Mouse (Mus musculus) limb, embryonic 11.5 days (tissue): ENCODE measurements around the gene Tnip2. TPM values are rescaled to one million over a fixed set of nuclear protein-coding genes. Genes with fewer than 3 reads are reported as not detected.
A peak's percentile ranks its signal among the peaks of the same experiment; 100 is the strongest.

Source experiments
- ATAC-seq: fragments of 200-750 bp; cut with Nextera tagmentation; 2 replicates; pipeline ENCODE4 v1.8.0; 2017; ENCODE audit warnings: low read depth; ENCODE audit not compliant: insufficient number of reproducible peaks, low FRiP score, low TSS enrichment
- DNase-seq: peaks from one replicate; pipeline ENCODE4 v3.0.0-alpha.2; 2015; ENCODE audit warnings: low spot score
- H3K27ac ChIP-seq: fragments of 300-500 bp; sonication (generic); replicated peaks from 2 replicates; pipeline ENCODE4 v1.5.1; 2014; ENCODE audit warnings: low read depth, mild to moderate bottlenecking, low read length
- H3K27me3 ChIP-seq: fragments of 300-500 bp; sonication (generic); 2 replicates; pipeline ENCODE4 v1.6.1; 2014; ENCODE audit warnings: mild to moderate bottlenecking, low read length, mixed read lengths; ENCODE audit not compliant: control insufficient read depth, insufficient read depth
- H3K36me3 ChIP-seq: fragments of 300-500 bp; sonication (generic); 2 replicates; pipeline ENCODE4 v1.6.1; 2014; ENCODE audit warnings: mild to moderate bottlenecking, low read length, moderate library complexity, mixed read lengths; ENCODE audit not compliant: control insufficient read depth, insufficient read depth
- H3K4me1 ChIP-seq: fragments of 300-500 bp; sonication (generic); 2 replicates; pipeline ENCODE4 v1.6.1; 2014; ENCODE audit warnings: low read length, mixed read lengths; ENCODE audit not compliant: control insufficient read depth, insufficient read depth
- H3K4me2 ChIP-seq: fragments of 300-500 bp; sonication (generic); 2 replicates; pipeline ENCODE4 v1.6.1; 2014; ENCODE audit warnings: low read depth, mild to moderate bottlenecking, moderate library complexity; ENCODE audit not compliant: severe bottlenecking
- H3K4me3 ChIP-seq: fragments of 300-500 bp; sonication (generic); 2 replicates; pipeline ENCODE4 v1.5.1; 2014; ENCODE audit warnings: low read depth, low read length
- H3K9ac ChIP-seq: fragments of 300-500 bp; sonication (generic); 2 replicates; pipeline ENCODE4 v1.6.1; 2014; ENCODE audit warnings: mild to moderate bottlenecking, low read length
- H3K9me3 ChIP-seq: fragments of 300-500 bp; sonication (generic); 2 replicates; pipeline ENCODE4 v1.6.1; 2016; ENCODE audit warnings: low read length; ENCODE audit not compliant: control insufficient read depth
- WGBS: fragments of 180-500 bp; shearing (Covaris S2); extraction: QIAGEN DNeasy Blood & Tissue Kit; methylation state at CpG from one replicate; pipeline ENCODE4 v1.1.7; 2014; 5-methylcytosine and 5-hydroxymethylcytosine counted together
- polyA plus RNA-seq: library from polyadenylated mRNA; unstranded; fragments of >200 nt; fragmentation: Nextera tagmentation; extraction: Ambion mirVana; gene quantifications from 2 replicates; pipeline ENCODE4 v1.2.1, GENCODE M21; 2014

Tnip2 gene
- polyA plus RNA-seq, 1 experiment from 2014 or later, result 4.4 TPM

GRCm38 (mm10) chr5:34539121-34539520, 25.3 kb upstream of the Tnip2 start:
- no peaks in the 10 kb centered on the region for H3K36me3 ChIP-seq
- ATAC-seq (no peak), DNase-seq (no peak)
- H3K27ac ChIP-seq, result no peak overlapping the region
- H3K9me3 ChIP-seq, result no peaks in the 10 kb centered on the region
- H3K9ac ChIP-seq, result no peak overlapping the region
- 89% methylated on average over 2 of the region's 2 CpGs for WGBS
- H3K27me3 ChIP-seq, result no peaks in the 10 kb centered on the region
- H3K4me3 ChIP-seq, result no peak overlapping the region
- no peak overlapping the region for H3K4me2 ChIP-seq
- H3K4me1 ChIP-seq, result no peaks in the 10 kb centered on the region

GRCm38 (mm10) chr5:34538527-34538926, 24.7 kb upstream of the Tnip2 start:
- Histone ChIP-seq H3K27ac (no peak overlapping the region), H3K36me3 (no peaks in the 10 kb centered on the region), H3K9me3 (no peaks in the 10 kb centered on the region), H3K4me2 (no peak overlapping the region), H3K4me3 (no peak overlapping the region), H3K27me3 (no peaks in the 10 kb centered on the region), H3K9ac (no peak overlapping the region), H3K4me1 (no peaks in the 10 kb centered on the region)
- 37% methylated on average over 5 of the region's 5 CpGs for WGBS
- ATAC-seq, result no peak
- DNase-seq, result peak; percentile 42

- no peak for ATAC-seq
- H3K9me3 ChIP-seq, result no peaks in the 10 kb centered on the region
- H3K27ac ChIP-seq, result no peak overlapping the region
- H3K9ac ChIP-seq, result no peak overlapping the region
- 75% methylated on average over 7 of the region's 7 CpGs for WGBS
- no peak for DNase-seq
- no peaks in the 10 kb centered on the region for H3K27me3 ChIP-seq
- H3K36me3 ChIP-seq, result no peaks in the 10 kb centered on the region
- H3K4me3 ChIP-seq, result no peak overlapping the region
- H3K4me2 ChIP-seq, result no peak overlapping the region
- H3K4me1 ChIP-seq, result no peaks in the 10 kb centered on the region
Measured at GRCm38 (mm10) chr5:34538079-34538478, 24.3 kb upstream of the Tnip2 start.

GRCm38 (mm10) chr5:34535831-34536230, 22.0 kb upstream of the Tnip2 start:
- WGBS, result 81% methylated on average over 7 of the region's 7 CpGs
- H3K9ac ChIP-seq, result no peak overlapping the region
- no peak for ATAC-seq
- H3K27ac ChIP-seq, result no peak overlapping the region
- H3K4me1 ChIP-seq, result no peaks in the 10 kb centered on the region
- no peak overlapping the region for H3K4me3 ChIP-seq
- H3K9me3 ChIP-seq, result no peaks in the 10 kb centered on the region
- H3K4me2 ChIP-seq, result no peak overlapping the region
- no peaks in the 10 kb centered on the region for H3K27me3 ChIP-seq
- no peak for DNase-seq
- H3K36me3 ChIP-seq, result no peaks in the 10 kb centered on the region

GRCm38 (mm10) chr5:34534776-34535581, 21.2 kb upstream of the Tnip2 start:
- H3K9me3 ChIP-seq, result no peaks in the 10 kb centered on the region
- no peaks in the 10 kb centered on the region for H3K27me3 ChIP-seq
- no peak overlapping the region for H3K9ac ChIP-seq
- no peak for DNase-seq
- no peaks in the 10 kb centered on the region for H3K36me3 ChIP-seq
- ATAC-seq, result no peak
- WGBS, result 81% methylated on average over 5 of the region's 5 CpGs
- no peak overlapping the region for H3K4me3 ChIP-seq
- H3K4me1 ChIP-seq, result no peaks in the 10 kb centered on the region
- no peak overlapping the region for H3K27ac ChIP-seq
- H3K4me2 ChIP-seq, result no peak overlapping the region

GRCm38 (mm10) chr5:34533820-34534219, 20.0 kb upstream of the Tnip2 start:
- no peak for DNase-seq
- no peak overlapping the region for H3K4me3 ChIP-seq
- H3K36me3 ChIP-seq, result no peaks in the 10 kb centered on the region

GRCm38 (mm10) chr5:34533066-34533465, 19.3 kb upstream of the Tnip2 start:
- Histone ChIP-seq H3K9ac (no peak overlapping the region), H3K4me1 (no peaks in the 10 kb centered on the region), H3K4me2 (no peak overlapping the region), H3K27ac (no peak overlapping the region), H3K9me3 (no peaks in the 10 kb centered on the region), H3K36me3 (no peaks in the 10 kb centered on the region), H3K4me3 (no peak overlapping the region), H3K27me3 (no peaks in the 10 kb centered on the region)
- WGBS, result 65% methylated on average over 5 of the region's 5 CpGs
- DNase-seq (no peak), ATAC-seq (no peak)

More at GRCm38 (mm10) chr5:34533820-34534219, 20.0 kb upstream of the Tnip2 start:
- 58% methylated on average over 3 of the region's 3 CpGs for WGBS
- Histone ChIP-seq H3K9ac (no peak overlapping the region), H3K9me3 (no peaks in the 10 kb centered on the region), H3K27ac (no peak overlapping the region), H3K27me3 (no peaks in the 10 kb centered on the region), H3K4me1 (no peaks in the 10 kb centered on the region), H3K4me2 (no peak overlapping the region)
- ATAC-seq, result no peak

- H3K4me3 ChIP-seq, result no peak overlapping the region
- no peaks in the 10 kb centered on the region for H3K36me3 ChIP-seq
- ATAC-seq (no peak), DNase-seq (no peak)
- H3K27ac ChIP-seq, result no peak overlapping the region
- no peak overlapping the region for H3K9ac ChIP-seq
- H3K9me3 ChIP-seq, result no peaks in the 10 kb centered on the region
- H3K4me1 ChIP-seq, result no peaks in the 10 kb centered on the region
- H3K4me2 ChIP-seq, result no peak overlapping the region
- 56% methylated on average over 4 of the region's 4 CpGs for WGBS
- H3K27me3 ChIP-seq, result no peaks in the 10 kb centered on the region
Measured at GRCm38 (mm10) chr5:34530687-34531086, 16.9 kb upstream of the Tnip2 start.

- Histone ChIP-seq H3K4me3 (no peak overlapping the region), H3K27me3 (no peaks in the 10 kb centered on the region), H3K4me2 (no peak overlapping the region), H3K27ac (no peak overlapping the region), H3K4me1 (no peaks in the 10 kb centered on the region), H3K9me3 (no peaks in the 10 kb centered on the region), H3K9ac (no peak overlapping the region), H3K36me3 (no peaks in the 10 kb centered on the region)
- no peak for ATAC-seq
- no peak for DNase-seq
- WGBS, result 78% methylated on average over 5 of the region's 5 CpGs
Measured at GRCm38 (mm10) chr5:34530116-34530515, 16.3 kb upstream of the Tnip2 start.
